Mouse (Mus musculus): ENCODE results near the gene Nmur1.

The Nmur1 gene

DNA sequence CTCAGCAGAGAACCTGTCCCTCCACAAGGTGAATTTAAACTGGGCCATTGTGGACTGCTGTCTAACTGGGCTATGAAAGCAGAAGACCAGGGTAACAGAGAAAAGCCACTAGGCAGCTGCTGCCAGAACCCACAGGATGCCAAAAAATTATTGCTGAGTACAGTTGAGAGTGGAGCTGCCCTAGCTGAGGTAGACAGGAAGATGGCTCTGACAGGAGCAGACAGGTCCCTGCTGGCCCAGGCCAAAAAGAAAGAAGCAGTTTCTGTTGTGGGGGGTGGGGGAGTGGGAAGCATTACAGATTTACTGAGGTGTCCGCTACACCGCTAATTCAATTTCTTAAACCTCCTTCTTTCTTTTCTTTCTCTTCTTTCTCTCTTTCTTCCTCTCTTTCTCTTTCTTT lies 16.6 kb downstream of the Nmur1 start:
- no peak for DNase-seq (ENCODE audit: low read depth, low spot score)

- no peak for DNase-seq (ENCODE audit: low read depth, low spot score)
Measured at GRCm38 (mm10) chr1:86408515-86408914, 17.5 kb downstream of the Nmur1 start.

- DNase-seq (ENCODE audit: low read depth, low spot score), result no peak
Measured at GRCm38 (mm10) chr1:86406914-86407313, 19.1 kb downstream of the Nmur1 start.

DNA sequence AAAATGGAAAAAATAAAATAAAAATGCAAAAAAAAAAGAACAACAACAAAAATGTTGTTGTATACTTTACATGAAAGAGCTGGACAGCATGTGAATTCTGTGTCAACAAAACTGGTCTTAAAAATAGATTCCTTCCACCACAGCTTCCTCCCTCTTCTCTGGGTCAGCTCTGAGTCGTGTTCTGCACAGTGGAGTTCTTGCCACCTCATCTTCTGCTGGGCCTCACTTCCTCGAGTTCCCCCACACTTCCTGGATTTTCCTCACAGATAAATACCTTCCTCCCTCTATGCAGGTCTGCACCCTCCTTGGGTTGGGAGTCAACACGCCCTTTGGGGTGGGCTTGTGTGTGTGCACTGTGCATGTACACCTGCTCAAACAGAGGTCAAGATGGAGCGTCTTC lies 19.7 kb downstream of the Nmur1 start:
- no peak for DNase-seq (ENCODE audit: low read depth, low spot score)

DNA sequence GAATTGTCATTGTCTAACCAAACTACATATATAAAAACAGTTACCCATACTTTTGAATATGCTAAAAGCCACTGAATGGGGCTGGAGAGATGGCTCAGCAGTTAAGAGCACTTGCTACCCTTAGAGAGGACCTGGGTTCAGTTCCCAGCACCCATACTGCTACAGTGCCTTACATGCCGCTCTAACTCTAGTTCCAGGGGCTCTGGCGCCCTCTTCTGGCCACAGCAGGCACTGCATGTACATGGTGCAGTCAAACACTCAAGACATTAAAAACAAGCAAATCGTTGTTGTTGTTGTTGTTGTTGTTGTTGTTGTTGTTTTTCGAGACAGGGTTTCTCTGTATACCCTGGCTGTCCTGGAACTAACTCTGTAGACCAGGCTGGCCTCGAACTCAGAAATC lies 21.2 kb downstream of the Nmur1 start:
- DNase-seq (ENCODE audit: low read depth, low spot score), result no peak

DNA sequence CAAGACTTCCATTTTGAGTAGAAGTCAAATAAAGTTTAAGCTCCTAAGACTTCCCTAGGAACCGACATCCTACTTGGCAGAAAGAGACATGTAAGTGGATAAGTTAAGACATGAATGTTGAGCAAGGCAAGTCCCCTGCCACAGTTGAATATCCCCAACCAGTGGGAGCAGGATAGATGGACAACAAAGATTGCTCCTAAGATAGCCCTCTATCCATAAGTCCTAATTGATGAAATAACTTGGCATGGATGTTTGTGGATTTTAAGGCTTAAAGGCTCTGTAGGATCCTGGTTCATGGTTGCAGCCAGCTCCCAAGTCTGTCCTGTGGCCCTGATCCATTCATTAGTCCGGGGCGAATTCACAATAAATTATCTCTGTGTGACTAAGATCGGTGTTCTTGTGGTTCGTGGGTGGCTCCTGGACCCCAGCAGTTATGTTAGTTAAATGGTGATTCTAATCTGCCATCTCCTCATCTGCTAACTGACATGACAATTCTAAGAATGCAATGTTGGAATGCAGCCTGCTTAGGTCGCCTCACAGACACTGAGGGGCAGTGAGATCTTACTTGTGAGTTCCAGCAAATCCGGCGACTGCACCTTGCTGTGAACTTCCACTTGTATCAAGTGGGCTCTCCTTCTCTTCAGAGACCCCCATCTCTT lies 25.8 kb downstream of the Nmur1 start:
- DNase-seq (ENCODE audit: low read depth, low spot score), result no peak

- no peak for DNase-seq (ENCODE audit: low read depth, low spot score)
Measured at GRCm38 (mm10) chr1:86399322-86399721, 26.7 kb downstream of the Nmur1 start.

- DNase-seq (ENCODE audit: low read depth, low spot score), result no peak
Measured at GRCm38 (mm10) chr1:86398222-86398621, 27.8 kb downstream of the Nmur1 start.

DNA sequence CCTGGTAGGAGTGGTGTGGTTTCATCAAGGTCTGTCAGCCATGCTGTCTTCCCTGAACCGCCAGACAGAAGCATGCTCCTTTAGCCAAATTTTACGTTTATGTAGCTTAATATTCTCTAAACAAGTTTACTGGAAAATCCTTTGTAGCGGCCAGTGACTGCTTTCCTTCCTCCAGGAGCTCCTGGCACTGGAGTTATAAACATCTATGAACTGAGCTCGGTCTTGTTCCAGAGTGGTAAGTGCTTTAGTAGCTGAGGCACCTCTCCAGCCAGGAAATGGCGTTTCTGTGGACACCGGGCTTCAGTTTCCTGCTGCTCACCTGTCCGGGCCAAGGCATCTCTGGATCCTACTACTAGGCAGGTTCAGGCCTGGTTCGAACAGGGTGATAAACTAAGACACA lies 28.4 kb downstream of the Nmur1 start:
- no peak for DNase-seq (ENCODE audit: low read depth, low spot score)

- no peak for DNase-seq (ENCODE audit: low read depth, low spot score)
Measured at GRCm38 (mm10) chr1:86395897-86396296, 30.1 kb downstream of the Nmur1 start.

DNA sequence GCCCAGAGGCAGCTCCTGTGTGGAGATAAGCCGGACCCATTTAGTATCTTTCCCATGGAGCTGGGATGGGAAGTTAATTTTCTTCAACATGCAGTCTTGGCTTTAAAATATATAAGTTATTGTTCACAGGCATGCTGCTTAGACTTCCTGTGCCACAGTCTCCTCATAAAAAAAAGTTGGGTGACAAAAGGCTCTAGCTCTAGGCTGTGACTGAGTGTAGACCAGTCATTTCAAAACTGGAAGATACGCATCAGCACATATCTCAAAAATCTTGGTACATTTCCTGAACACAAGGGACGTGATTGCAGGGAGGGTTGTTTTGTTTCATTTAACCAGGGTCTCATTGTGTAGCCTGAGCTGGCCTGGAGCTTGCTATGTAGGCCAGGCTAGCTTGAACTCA lies 31.8 kb downstream of the Nmur1 start:
- DNase-seq (ENCODE audit: low read depth, low spot score), result no peak

- DNase-seq (ENCODE audit: low read depth, low spot score), result no peak
Measured at GRCm38 (mm10) chr1:86393219-86393618, 32.8 kb downstream of the Nmur1 start.

GRCm38 (mm10) chr1:86391425-86391824 lies 34.6 kb downstream of the Nmur1 start:
- DNase-seq (ENCODE audit: low read depth, low spot score), result no peak

DNA sequence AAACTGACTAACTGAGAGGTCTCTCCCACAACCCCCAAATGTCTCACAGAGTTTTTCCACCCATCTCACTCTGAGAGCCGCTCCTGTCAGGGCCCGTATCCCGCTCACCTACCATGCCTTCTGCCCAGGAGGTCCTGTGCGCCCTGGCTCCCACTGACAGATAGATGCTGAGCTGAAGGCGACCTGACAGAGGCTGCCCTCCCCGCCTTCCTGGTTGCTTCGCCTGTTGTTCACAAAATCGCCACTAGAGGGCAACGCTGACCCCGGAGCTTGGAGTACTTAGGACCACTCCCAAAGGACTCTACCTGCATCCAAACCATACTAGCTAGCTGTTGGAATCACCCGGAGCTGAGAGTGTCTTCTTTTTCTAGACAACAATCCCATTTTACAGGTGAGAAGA lies 36.8 kb downstream of the Nmur1 start:
- peak; percentile 55 for DNase-seq (ENCODE audit: low read depth, low spot score)

- peak; percentile 84 for DNase-seq (ENCODE audit: low read depth, low spot score)
Measured at GRCm38 (mm10) chr1:86381027-86381426, 45.0 kb downstream of the Nmur1 start.

GRCm38 (mm10) chr1:86379161-86379569 lies 46.9 kb downstream of the Nmur1 start:
- no peak for DNase-seq (ENCODE audit: low read depth, low spot score)

GRCm38 (mm10) chr1:86378662-86379061 lies 47.4 kb downstream of the Nmur1 start:
- DNase-seq (ENCODE audit: low read depth, low spot score), result no peak

DNA sequence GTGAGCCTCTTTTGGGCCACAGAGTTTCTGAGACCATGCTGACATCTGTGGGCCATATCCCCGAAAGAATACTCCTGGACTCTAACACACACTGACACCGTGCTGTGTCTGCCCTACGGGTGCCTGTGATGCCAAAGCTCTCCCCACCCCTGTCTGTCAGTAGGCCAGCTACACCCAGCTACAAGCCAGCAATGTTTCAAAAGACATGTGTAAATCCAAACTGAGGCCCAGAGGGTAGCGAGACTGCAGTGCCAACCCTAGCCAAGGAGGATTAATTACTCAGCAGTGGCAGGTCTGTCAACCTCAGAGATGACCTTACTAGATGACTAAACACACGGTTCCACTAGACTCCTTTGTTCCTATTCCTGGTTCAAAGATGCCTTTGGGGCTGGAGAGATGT lies 49.7 kb downstream of the Nmur1 start:
- DNase-seq (ENCODE audit: low read depth, low spot score), result no peak

DNA sequence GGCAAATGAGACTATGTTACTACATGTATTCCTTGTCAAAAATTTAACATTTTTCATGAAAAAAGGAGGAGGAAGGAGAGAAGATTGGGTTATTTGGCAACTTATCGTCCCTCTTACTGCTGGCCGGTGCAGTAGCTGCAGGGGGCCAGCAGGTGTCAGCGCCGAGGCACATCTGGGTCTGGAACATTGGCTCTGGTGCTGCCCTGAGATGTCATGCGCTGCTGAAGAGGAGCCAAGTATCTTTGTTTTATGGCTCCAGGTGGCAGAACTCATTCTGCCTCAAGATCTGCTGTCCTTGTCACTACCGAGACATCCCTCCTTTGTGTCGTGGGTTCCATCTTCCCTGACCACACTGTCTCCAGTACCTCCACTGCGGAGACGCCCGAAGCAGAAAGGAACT lies 54.0 kb downstream of the Nmur1 start:
- DNase-seq (ENCODE audit: low read depth, low spot score), result no peak

- no peak for DNase-seq (ENCODE audit: low read depth, low spot score)
Measured at GRCm38 (mm10) chr1:86368086-86368485, 57.9 kb downstream of the Nmur1 start.

- DNase-seq (ENCODE audit: low read depth, low spot score), result peak; percentile 59
Measured at GRCm38 (mm10) chr1:86363671-86364070, 62.4 kb downstream of the Nmur1 start.

- DNase-seq (ENCODE audit: low read depth, low spot score), result no peak
Measured at GRCm38 (mm10) chr1:86361852-86362615, 64.0 kb downstream of the Nmur1 start.

DNA sequence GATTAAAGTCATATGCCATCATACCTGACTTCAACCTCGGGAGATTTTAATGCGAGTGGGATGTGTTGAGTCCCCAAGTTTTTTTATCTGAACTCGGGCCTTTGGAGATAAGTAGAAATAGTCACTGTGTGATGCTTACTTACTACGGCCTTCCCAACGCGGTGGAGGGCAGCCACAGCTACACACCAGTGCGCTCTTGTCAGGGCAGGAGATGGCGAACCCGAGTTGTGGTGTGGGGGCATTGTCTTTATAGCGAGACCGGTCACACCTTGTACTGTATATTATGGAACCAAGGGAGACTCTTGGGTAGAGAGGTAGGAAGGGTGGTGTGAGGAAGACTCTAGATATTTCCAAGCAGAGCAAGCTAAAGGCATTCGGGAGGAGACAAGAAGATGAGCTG lies 65.6 kb downstream of the Nmur1 start:
- DNase-seq (ENCODE audit: low read depth, low spot score), result no peak

Measured in WW6 (cell line).